Mouse (Mus musculus): ENCODE data around the gene Nup160.

GRCm38 (mm10) chr2:90781323-90781722, 104.3 kb downstream of the Nup160 start:
- no peak for TF ChIP-seq POLR2A (IDR thresholded peaks at IDR 0.05; ENCODE audit: control insufficient read depth, extremely low read depth, insufficient read depth, low read length, poor library complexity)
- no peak for TF ChIP-seq CTCF (IDR thresholded peaks at IDR 0.05; ENCODE audit: borderline replicate concordance, control insufficient read depth, extremely low read depth, insufficient read depth, low read length, poor library complexity)
